ENCODE assay signal across 8 mouse cellular contexts in the genomic region with DNA sequence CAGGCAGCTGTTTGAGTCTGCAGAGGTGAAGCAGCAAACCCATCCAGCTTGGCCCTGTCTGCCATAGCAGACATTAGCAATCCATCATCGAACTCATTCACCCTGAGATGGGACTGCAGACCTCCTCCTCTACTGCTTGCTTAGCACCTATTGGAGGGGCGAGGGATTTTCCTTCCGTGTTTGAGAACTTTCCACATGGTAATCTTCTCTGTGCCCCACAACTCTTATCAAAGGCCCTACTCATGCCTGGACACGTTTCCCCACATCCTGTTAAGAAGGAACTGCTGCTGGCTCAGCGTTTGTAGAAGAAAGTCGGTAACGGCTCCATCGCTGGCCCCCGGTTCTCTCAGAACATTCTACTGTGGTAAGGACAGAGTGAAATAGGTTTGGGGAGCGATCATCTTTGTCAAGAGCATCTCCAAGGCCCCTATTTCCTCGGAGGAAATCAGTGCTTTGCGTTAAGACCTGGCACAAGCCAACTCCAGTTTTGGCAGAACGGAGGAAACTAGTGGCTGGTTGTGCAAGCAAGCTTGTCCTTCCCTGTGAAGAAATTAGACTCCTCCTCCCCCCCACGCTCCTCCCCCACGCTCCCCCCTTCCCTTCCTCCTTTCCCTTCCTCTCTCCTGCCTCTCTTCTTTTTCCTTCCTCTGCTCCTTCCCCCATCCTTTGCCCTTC. TPM values are rescaled to one million over a fixed set of nuclear protein-coding genes. Genes with fewer than 3 reads are reported as not detected.
DNase-seq lines count a peak whose midpoint lies in the region; ATAC-seq and TF ChIP-seq lines count a peak whose summit lies in the region.

No protein-coding gene starts in this region.

- peak overlapping the region; percentile 37; the same call in 1 of the 2 replicates for H3K27ac ChIP-seq in hindbrain, embryonic 15.5 days (replicated peaks)
- H3K27ac ChIP-seq in small intestine, adult 2 months (ENCODE audit: insufficient read depth, low read depth, low read length), result peak overlapping the region; percentile 73

- peak; percentile 48 for DNase-seq in A20 (ENCODE audit: low read depth, low spot score)
- DNase-seq in CD8-positive naive resting alpha-beta T cell, adult 2 months (ENCODE audit: low read depth in 2 of 2, low spot score in 2 of 2), result peak; percentile 72 to 85
- DNase-seq in lung, adult 18-20 months, result peak; percentile 69 to 72
- DNase-seq in left cerebral cortex, postnatal 14 days (ENCODE audit: low spot score in 2 of 2), result no peak
- no peak for DNase-seq in left cerebral cortex, adult 11 months (ENCODE audit: low spot score)

- no peak overlapping the region for H3K4me2 ChIP-seq in hindbrain, embryonic 15.5 days

- no peaks in the 10 kb centered on the region for H3K4me1 ChIP-seq in hindbrain, embryonic 15.5 days (replicated peaks)
- H3K4me1 ChIP-seq in small intestine, adult 2 months (ENCODE audit: control insufficient read depth, insufficient read depth, insufficient read length, low read length), result 0 out of 2 replicates have a peak, but pooled peaks cover 3% of the 10 kb centered on the region

- no peaks in the 10 kb centered on the region for H3K27me3 ChIP-seq in hindbrain, embryonic 15.5 days
- no peaks in the 10 kb centered on the region for H3K27me3 ChIP-seq in small intestine, adult 2 months (ENCODE audit: control insufficient read depth, insufficient read depth, low read length)

- no peaks in the 10 kb centered on the region for H3K9me3 ChIP-seq in hindbrain, embryonic 15.5 days

- no peak overlapping the region for H3K9ac ChIP-seq in hindbrain, embryonic 15.5 days

- H3K4me3 ChIP-seq in hindbrain, embryonic 15.5 days, result no peak overlapping the region
- H3K4me3 ChIP-seq in small intestine, adult 2 months (ENCODE audit: low read depth, low read length), result peak overlapping the region; percentile 24; the same call in 1 of the 2 replicates

- H3K36me3 ChIP-seq in hindbrain, embryonic 15.5 days, result no peaks in the 10 kb centered on the region
- H3K36me3 ChIP-seq in small intestine, adult 2 months (ENCODE audit: control insufficient read depth, insufficient read depth, low read length), result no peaks in the 10 kb centered on the region

- ATAC-seq in erythroblast, adult 5-6 weeks (replicated peaks; ENCODE audit: low FRiP score, poor library complexity, severe bottlenecking), result peak; percentile 37; the same call in 1 of the 2 replicates
- ATAC-seq in hindbrain, embryonic 15.5 days (ENCODE audit: low FRiP score, low read depth), result no peak

- 68% methylated on average over 15 of the region's 15 CpGs for WGBS in hindbrain, embryonic 15.5 days
- 44% methylated on average over 15 of the region's 15 CpGs for WGBS in small intestine, adult 2 months

- intact Hi-C loops in left cerebral cortex, postnatal 14 days (cut with DNase I), result no loop called here

- peak; percentile 43; the same call in 1 of the 2 replicates for TF ChIP-seq POLR2A in small intestine, adult 2 months (IDR thresholded peaks at IDR 0.05; ENCODE audit: low read depth, low read length)

- TF ChIP-seq CTCF in small intestine, adult 2 months (IDR thresholded peaks at IDR 0.05; ENCODE audit: extremely low read depth, insufficient read length, insufficient replicate concordance, low read depth, low read length), result no peak

RNA-seq across cellular contexts. Expression of gene Ccdc63, which starts 4.9 kb away (rescaled TPM):
- not detected in 2 replicates for total RNA-seq in erythroblast, adult 5-6 weeks (2015; ENCODE audit: low replicate concordance)
- total RNA-seq in erythroblast, adult 5-6 weeks (2017; ENCODE audit: low replicate concordance), result 4.0 TPM in 1 of 2 replicates, not detected in the other
- not detected in 2 replicates for polyA plus RNA-seq in hindbrain, embryonic 15.5 days (2015; fragmentation: Nextera tagmentation; extraction: Ambion mirVana)
- 0.10 TPM in 1 of 2 replicates, not detected in the other for polyA plus RNA-seq in small intestine, adult 2 months (2012; rRNA removed)
- total RNA-seq in left cerebral cortex, postnatal 14 days (2021), result under 1 TPM in 1 of 2 experiments, not detected in 1; 0.24 TPM

RNA-seq across cellular contexts. Expression of gene Ppp1cc, which starts 12.6 kb away (rescaled TPM):
- 141 and 170 TPM in 2 replicates for total RNA-seq in erythroblast, adult 5-6 weeks (2015; ENCODE audit: low replicate concordance)
- 94.2 and 102 TPM in 2 replicates for total RNA-seq in erythroblast, adult 5-6 weeks (2017; ENCODE audit: low replicate concordance)
- polyA plus RNA-seq in hindbrain, embryonic 15.5 days (2015; fragmentation: Nextera tagmentation; extraction: Ambion mirVana), result 210 and 213 TPM in 2 replicates
- polyA plus RNA-seq in small intestine, adult 2 months (2012; rRNA removed), result 31.4 and 58.9 TPM in 2 replicates
- total RNA-seq in left cerebral cortex, postnatal 14 days (2021), result 100 to 1,000 TPM; 161 to 170 TPM

RNA-seq across cellular contexts. Expression of gene Myl2, which starts 44.8 kb away (rescaled TPM):
- total RNA-seq in erythroblast, adult 5-6 weeks (2015; ENCODE audit: low replicate concordance), result not detected in 2 replicates
- total RNA-seq in erythroblast, adult 5-6 weeks (2017; ENCODE audit: low replicate concordance), result 1.1 TPM in 1 of 2 replicates, not detected in the other
- polyA plus RNA-seq in hindbrain, embryonic 15.5 days (2015; fragmentation: Nextera tagmentation; extraction: Ambion mirVana), result 2.1 and 2.6 TPM in 2 replicates
- not detected in 2 replicates for polyA plus RNA-seq in small intestine, adult 2 months (2012; rRNA removed)
- total RNA-seq in left cerebral cortex, postnatal 14 days (2021), result 1 to 10 TPM; 1.3 to 2.0 TPM

Comparison
In these comparisons a context has a peak if more than half of its experiments do, and no peak if none do; other contexts are left out.
1. DNase-seq: peak in A20 (single experiment), CD8-positive naive resting alpha-beta T cell, adult 2 months (2 of 2) and lung, adult 18-20 months (2 of 2); none in left cerebral cortex, postnatal 14 days (0 of 2) and left cerebral cortex, adult 11 months (single experiment).